Mouse (Mus musculus): ENCODE data around the gene Tdrd6.

Tdrd6 gene

DNA sequence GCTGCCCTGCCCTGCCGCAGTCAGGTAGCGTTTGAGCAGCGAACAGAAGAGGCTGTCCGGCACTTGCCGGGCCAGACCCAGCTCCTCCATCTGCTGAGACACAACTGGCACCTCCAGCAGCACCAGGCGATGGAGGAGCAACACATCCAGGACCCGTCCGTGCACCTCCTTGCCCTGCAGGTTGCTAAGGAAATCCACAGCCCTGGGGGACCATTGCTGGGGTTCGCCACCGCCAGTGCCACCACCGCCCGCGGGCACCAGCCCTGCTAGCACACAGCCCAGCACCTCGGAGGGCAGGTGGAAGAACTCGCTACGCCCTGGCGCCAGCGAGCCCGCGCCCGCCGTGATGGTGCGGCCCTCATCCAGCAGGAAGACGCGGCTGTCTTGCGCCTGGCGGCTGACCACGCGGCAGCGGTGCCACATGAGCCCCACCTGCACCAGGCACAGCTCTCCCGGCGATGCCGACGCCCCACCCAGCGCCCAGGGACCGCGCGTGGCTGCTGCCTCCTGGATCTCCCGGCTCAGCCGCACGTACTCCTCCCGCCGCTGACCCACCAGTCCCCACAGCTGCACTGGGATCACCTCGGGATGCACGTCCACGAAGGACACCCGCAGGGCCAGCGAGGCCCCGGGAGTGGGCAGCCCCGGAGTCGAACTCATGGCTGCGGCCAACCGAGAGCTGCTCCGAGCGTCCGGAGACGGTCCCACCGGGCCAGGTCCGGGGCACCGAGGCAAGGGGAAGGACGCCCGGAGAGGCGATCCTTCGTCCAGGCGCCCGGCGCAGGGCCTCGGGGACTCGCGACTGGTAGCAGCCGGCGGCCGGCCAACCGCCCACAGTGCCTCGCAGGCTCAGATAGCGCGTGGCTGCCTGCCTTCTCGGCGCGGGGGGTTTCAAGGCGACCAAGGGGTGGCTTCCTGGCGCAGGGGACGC is at the start of gene Tdrd6:
Tdrd6 (minus strand) TSS at position 804 of the 931 bp plus-strand sequence.
- no peak for DNase-seq

DNA sequence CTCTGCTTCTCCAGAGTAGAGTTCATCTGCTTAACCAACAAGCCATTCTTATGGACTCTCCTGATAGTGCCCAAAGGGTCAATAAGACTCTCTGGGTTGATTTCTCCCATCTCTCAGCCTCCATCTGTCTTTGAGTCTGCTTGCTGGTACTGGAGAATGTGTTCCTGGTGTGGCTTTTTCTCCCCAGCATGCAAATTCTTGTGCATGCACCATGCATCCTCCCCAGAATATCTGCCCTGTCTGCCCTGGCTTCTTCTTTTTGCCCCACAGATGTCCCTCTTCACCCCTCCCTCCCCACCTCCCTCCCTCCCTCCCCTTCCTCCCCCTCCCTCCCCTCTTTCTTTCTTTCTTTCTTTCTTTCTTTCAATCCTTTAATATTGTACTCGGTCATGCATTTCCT is 47.2 kb upstream of the Tdrd6 start:
- no peak for DNase-seq

DNA sequence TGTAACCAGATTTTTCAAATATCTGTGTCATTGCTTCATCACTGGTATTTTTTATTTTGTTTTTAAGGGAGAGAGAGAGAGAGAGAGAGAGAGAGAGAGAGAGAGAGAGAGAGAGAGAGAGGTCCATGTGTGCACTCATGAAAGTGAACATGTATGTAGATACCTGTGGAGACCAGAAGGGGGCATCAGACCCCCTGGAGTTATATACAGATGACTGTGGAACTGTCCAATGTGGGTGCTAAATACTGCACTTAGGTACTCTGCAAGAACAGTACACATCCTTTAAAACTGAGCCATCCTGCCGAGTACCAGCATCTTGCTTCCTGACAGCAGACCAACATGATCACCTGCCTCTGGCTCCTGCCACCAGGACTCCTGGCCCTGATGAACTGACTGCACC is 46.1 kb upstream of the Tdrd6 start:
- DNase-seq = no peak

DNA sequence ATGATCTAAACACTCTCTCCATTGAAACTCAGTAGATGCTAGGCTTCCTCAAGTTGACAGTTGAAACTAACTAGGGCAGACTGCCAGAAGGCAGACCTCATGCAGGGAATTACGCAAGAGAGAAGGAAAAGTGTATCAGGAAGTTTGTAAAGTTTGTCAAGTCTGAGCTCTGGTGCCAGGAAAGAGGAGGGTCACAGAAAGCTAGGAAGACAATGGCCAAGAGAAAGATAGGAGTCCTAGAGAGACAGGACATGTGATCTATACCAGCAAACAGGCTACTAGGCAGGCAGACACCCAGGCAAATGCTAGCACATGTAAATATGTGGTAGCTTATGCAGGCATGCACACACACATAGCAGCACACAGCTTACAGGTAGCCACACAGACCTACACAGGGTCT is 45.1 kb upstream of the Tdrd6 start:
- peak; percentile 24 for DNase-seq

DNA sequence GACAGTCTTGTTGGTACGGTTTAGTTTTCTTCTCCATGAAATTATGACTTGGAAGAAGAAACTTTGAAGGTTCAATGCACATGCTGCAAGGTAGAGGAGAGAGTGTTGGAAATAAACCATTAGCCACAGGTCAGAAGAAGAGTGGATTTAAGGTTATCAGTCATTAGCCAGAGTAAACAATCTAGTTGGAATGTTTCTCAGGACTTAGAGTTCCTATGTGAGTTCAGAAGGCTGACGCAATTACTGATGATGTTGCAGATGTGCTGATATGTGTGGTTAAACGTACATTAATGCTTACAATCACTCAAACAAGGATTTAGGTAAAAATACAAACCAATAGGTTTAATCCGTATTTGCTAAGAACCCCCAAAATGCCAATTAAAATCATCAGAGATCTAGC is 41.8 kb upstream of the Tdrd6 start:
- DNase-seq = no peak

DNA sequence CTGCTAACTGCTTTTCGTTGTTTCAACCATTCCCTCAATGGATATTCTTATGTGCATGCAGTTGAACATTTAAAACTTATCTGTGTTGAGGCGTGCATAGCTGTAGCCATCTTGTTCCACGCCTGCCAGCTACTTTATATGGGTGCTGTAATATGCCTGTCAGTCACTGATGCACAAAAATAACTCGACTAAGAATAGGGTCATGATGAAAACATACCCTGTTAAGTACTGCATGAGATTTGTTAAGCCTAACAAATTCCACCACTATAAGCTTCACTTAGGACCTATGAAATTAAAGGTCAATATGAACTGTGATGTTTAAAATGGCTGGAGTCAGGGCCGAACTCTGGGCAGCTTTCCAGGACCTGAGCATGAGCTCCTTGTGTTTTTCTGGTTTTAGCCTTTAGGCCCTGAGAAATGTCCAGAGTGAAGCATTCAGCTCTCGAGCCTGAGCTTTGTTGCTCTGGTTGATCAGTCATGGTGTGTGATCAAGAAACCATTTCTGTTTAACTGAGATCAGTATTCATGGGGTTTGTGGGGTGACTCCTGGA is 39.1 kb upstream of the Tdrd6 start:
- no peak for DNase-seq

DNA sequence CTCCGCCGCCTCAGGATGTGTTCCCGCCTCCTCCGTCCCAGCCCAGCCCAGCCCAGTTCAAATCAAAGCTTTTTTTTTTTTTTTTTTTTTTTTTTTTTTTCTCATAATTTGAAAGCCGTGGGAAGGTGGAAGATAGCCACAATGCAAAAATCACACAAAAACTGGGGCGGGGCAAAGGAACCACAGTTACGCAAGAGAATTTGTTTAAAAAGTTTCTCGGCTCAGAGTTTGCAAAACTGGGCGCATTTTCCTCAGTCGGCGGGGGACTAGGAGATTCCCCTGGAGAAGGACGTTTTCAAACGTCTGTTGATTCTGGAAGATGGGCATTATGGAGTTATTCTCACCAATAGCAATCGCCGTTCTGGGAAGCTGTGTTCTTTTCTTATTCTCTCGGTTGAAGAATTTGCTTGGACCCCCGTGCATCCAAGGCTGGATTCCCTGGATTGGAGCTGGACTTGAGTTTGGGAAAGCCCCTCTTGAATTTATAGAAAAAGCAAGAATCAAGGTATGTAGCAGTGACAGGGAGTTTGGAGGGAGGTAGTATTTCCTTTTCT is 37.3 kb upstream of the Tdrd6 start, which contains the start of gene Cyp39a1:
Cyp39a1 (plus strand) TSS at position 136 of the 554 bp plus-strand sequence.
- DNase-seq = no peak

DNA sequence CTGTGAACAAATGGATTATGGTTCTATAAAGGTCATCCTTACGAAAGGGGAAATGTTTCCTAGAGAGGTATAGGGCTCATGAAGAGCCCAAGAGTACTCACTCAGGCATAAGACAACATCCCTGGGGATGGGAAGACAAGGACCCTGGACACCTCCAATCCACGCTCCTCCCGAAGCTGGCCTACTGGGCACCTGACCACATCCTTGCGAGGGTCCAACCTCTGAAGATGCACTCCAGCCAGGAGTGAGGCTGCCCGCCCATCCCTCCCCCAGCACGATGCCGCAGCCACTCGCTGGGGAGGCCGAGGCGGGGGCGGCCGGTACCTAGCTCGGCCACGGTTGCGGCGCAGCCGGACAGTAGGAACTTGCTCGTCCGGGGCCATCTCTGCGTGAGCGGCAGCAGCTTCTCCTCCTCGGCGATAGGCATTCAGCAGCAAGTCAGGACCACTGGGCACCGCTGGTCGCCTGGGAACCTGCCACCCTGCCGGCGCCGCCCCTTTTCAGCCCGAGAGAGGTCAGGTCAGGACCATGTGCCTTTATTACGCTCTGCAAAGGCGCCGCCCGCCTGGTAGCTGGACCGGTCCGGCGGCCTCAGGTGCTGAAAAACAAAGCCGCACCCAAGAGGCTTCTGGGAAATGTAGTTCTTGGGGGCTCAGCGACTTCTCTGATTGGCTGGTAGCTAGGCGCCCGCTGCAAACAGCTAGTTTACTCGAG is 36.6 kb upstream of the Tdrd6 start, which contains the start of gene Slc25a27:
Slc25a27 (minus strand) TSS at position 639 of the 714 bp plus-strand sequence.
- DNase-seq = peak; percentile 93 to 96

DNA sequence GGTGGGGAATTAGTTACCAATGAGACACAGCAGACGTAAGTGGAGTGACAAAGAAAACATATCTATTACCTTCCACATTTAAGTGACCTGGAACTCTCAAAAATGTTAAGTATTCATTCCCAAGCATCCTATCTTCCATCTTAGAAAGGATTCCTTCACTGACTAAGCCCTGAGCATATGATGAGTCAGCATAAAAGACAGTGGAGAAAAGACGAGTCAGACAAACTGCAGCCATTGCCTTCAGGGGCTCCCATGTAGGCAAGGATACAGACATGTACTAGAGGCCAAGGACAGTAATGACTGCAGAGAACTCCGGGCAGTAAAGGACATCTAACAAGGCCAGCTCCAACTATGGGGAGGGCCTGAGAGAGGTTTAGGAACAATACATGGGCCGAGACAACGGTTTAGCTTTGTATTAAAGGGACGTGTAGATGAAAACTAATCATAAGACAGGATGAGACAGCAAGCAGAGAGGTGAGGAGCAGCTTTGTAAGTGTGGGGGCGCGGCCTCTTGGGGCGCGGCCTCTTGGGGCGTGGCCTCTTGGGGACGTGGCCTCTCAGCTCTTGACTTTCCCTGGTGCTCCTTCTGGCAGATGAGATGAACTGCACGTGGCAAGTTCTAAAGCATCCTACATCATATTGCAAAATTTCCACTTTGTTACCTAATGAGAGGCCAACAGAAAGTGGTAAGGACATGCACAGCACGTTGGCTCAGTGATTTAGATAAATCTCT is 21.4 kb upstream of the Tdrd6 start:
- DNase-seq = no peak

DNA sequence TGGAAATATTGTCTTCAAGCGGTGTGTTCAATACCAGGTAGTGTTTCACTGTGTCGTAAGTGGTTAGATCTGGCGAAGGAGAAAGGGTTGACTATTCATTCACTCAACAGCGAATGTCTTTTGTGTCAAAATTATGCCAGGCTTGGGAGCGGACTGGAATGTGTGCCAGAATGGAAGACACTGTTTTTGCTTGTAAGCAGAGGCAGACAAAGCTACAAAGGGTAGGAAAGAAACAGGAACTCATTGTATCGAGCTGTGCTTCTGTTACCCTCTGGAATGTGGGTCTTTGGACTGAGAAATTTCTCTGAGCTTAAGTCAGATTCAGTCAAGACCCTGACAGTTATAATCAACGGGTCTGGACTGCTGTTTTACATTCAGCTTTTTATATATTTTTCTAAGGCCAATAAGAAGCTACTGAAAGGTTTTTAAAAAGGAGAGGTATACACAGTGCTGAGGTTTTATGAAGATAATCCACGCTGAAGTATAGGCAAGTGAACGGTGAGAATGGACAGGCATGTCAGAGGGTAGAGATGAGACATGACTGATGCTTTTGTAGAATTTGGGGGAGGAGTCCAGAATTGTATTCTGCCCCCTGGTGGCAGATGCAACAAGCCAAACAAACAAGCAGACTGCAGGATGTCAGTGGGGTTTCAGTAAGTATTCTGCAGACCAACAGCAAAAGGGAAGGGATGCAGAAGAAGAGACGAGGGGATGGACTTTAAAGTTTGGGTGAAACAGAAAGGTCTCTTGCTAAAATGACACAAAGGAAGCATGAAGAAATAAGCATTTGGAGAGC is 19.7 kb upstream of the Tdrd6 start:
- DNase-seq = no peak

DNA sequence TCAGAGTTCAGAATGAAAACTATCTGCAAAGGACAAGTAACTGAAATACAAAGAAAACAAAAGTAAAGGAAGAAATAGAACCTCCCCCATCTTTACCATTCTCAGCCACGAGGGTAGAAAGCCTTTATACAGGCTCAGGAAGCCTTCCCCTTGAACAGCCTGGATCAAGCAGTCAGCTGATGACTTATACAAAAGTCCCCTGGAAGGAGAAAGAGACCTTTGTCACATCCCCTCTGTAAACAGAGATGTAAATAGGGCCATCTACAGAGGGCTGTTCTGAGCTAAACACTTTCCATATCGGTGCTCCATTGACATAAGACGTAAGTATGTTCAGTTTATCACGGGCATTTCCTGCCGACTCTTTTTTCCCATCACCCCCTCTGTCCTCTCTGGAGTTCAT is 16.8 kb upstream of the Tdrd6 start:
- no peak for DNase-seq

DNA sequence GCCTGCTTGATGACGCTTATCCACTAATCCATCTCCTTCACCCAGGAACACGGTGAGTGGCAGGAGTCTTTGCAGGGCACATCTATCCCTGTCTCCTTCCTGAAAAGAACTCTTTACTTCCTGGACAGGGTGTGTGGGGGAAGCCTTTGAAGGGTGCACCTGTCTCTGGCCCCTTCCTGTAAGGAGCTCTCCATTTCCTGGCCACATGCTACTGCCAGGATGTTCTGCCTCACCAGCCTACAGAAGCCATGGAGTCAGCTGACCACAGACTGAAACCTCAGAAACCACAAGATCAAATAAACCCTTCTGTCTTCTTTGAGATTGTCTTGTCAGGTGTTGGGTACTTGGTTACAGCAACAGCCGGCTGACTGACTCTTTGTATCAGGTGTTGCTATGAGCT is 15.0 kb upstream of the Tdrd6 start:
- DNase-seq = no peak

DNA sequence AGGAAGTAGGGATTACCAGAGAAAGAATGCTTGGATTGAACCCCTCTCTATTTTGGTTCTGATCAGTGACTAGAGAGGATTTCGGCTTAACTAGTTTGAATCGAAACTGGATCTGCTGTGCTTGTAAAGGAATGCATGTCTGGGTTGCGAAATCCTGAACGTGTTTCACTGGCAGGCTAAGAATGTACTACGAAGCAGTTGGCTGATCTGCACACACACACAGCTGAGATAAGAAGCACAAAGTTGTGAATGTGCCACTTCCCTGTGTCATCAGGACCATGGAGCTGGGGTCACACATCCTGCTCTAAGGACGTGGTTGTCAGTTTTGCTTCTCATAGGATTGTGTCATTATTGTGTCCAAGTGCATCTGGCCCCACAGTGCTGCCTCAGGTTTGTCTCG is 14.3 kb upstream of the Tdrd6 start:
- DNase-seq = no peak

DNA sequence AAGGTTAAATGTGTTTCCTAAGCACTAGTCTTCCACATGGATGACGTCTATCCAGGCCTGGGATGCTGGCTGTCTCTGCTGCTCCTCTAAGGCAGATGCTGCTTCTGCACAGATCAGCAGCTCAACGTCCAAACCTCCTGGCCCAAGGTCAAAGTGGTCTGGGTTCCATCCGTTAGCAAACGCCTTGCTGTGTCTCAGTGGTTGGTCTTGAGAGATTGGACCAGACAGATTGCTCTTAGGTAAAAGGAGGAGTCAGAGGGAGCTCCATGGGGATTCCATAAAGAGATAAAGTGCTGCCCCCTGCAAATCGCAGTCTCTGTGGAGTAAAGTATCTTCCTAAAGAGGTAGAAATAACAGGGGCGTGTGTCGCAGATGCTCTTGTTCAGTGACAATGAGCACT is 13.1 kb upstream of the Tdrd6 start:
- no peak for DNase-seq

DNA sequence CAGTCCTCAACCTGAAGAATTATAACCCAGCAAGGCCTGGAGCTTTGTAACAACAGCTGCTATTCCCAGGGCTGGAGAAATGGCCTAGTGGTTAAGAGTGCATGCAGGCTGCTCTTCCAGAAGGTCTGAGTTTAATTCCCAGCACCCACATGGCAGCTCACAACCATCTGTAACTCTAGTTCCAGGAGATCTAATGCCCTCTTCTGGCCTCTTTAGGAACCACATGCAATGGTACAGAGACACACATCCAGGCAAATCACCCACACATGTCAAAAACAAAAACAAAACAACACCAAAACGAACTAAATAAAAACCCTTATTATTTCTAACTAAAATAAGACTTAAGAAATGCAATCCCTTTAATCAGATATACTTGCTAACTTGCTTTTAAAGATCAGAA is 10.7 kb upstream of the Tdrd6 start:
- no peak for DNase-seq

DNA sequence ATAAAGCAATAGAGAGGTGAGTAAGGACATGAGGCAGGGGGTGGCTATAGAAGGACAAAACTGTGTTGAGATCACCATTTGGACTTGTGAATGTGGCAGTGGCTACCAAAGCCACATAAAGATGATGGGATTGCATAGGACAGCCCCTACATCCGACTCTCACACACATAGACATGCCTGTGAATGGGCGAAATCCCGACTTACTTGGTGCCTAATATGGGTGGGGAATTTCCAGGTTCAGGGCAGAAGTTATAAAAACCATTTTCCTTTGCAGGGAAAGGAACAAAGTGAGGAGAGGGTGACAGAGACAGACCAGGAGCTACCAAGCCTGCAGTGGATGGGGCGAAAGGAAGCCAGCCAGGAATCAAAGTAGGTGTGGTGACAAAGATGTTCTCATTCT is 7.0 kb upstream of the Tdrd6 start:
- no peak for DNase-seq

DNA sequence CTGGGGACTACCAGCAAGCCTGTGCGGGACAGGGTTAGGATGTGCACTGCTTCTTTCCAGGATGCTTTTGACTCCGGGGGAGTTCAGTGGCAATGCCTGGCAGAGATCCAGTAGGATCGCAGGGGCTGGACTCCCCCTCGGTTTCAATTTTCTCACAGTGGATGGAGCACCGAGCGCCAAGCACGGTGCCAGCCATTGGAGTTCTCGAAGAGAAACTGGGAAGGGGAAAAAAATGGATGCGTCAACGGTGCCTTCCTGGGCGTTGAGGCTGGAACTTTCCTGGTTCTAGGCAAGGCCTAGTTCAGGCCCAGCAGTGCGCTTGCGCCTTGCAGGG is 295 bp upstream of the Tdrd6 start:
- DNase-seq = no peak

DNA sequence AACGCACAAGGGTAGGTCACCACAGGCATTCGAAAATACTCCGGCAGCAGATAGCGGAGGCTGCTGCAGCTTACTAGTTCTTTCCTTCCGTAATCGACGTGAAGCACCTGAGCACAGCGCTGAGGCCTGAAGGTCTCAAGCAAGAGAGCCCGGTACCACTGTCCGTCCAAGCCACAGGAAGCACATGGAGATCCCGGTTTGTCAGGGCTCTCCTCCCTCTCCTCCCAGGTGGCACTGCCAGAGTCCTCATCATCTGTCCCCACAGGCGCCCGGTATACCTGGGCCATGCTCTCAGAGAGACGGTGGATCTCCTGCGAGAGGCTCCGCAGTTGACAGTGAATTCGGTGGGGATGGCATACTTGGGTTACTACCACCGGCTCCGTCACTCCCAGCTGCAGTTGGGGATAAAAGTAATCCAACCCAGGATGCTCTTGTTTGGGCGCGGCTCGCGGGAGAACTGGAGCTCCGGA is 1.0 kb downstream of the Tdrd6 start:
- DNase-seq = no peak

DNA sequence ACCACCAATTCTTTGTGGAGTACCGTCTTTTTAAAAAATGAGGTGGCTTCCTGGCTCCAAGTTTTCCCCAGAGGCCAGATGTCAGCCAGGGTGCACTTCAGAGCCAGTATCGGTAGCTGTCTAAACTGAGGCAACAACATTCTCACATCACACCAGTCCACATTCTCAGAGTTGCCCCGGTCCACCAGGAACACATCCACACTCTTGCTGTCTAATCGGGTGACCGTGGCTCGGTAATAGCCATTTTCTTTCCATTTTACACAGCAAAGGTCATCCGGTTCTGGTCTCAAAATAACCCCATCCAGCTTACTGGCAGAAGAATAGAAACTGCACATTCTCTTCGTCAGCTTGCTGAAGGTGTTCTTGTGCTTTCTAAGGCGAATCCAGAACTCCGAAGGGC is 1.9 kb downstream of the Tdrd6 start:
- DNase-seq = no peak

DNA sequence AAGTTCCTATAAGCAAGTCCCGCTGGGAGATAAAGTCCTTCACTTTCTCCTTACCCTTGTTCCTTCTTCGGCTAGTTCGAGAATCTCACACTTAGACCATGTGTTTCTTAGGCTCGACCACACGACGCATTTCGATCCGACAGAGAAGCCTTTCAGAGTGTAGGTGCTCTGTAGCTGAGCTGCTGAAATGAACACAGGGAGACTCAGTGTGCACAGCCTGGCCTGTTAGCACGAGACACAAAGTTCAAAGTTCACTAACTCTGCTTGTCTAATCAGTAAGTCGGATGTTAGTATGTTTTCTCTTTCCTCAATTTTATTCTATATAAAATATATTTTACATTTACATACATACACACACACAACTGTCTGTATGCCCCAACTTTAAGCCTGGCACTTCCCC is 8.0 kb downstream of the Tdrd6 start:
- DNase-seq = no peak

DNA sequence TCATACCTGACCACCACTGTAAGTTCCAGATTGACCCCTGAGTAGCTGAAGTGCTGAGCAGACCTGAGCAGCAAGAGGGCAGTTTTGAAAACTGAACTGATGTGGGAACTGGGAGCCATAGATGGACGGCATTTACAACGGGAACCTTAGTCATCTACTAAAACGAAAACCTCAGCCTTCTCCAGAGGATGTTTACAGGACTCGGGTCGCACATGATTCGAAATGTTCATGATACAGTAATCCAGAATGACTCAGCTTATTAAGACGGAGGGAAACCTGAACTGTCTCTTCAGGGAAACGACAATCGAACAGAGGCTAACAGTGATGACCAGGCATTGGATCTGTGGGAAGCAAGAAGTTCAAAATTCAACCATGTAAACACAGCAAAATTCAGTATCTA is 10.9 kb downstream of the Tdrd6 start:
- no peak for DNase-seq

DNA sequence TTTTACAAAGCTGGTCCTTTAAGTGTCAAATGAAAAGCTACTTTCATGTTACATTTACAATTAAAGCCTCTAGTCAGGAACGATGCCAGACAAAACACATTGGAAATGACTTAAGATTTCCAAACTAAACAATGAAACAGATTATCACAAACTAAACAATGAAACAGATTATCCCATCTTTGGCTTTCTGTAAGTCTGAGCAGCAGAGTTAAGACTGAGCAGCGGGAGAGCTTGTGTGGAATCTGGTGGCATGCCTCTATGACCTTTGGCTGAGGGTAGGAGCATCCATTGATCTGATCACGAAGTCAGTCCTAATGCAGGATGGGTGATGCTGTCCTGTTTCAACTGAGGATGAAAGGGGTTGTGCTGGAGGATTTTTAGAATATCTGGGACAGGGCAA is 17.9 kb downstream of the Tdrd6 start:
- DNase-seq = no peak
